Mouse (Mus musculus) skeletal muscle tissue, adult 2 months (tissue): ENCODE measurements around the gene Aph1a.
"Not testable (repeated sequence)": the region's sequence is repeated elsewhere in the genome, so short reads cannot be mapped to it uniquely, and the experiment has no call there.

ENCODE experiments used
- DNase-seq: peaks from one replicate; pipeline ENCODE4 v3.0.0-alpha.2; 2012; ENCODE audit warnings: low read depth, low spot score

Gene Aph1a

GRCm38 (mm10) chr3:95893606-95894316, at the start of gene Aph1a:
Gene Aph1a, plus strand, starts transcription at chr3:95893969.
- DNase-seq: peak; percentile 97

GRCm38 (mm10) chr3:95850611-95851010, 43.2 kb upstream of the Aph1a start:
- no peak for DNase-seq

- DNase-seq: no peak
These were observed 42.5 kb upstream of the Aph1a start for GRCm38 (mm10) chr3:95851317-95851716.

GRCm38 (mm10) chr3:95855502-95856089, 38.2 kb upstream of the Aph1a start, which contains the start of gene Prpf3:
Gene Prpf3, minus strand, starts transcription at chr3:95855885.
- DNase-seq: peak; percentile 92

- DNase-seq: no peak
These were observed 37.7 kb upstream of the Aph1a start for GRCm38 (mm10) chr3:95856115-95856514.

GRCm38 (mm10) chr3:95857050-95857449, 36.7 kb upstream of the Aph1a start:
- DNase-seq: not testable (repeated sequence)

- not testable (repeated sequence) for DNase-seq
These were observed 35.5 kb upstream of the Aph1a start for GRCm38 (mm10) chr3:95858278-95858677.

GRCm38 (mm10) chr3:95860323-95860722, 33.4 kb upstream of the Aph1a start:
- no peak for DNase-seq

- DNase-seq: no peak
These were observed 32.6 kb upstream of the Aph1a start for GRCm38 (mm10) chr3:95861216-95861615.

- DNase-seq: peak; percentile 68
These were observed 32.0 kb upstream of the Aph1a start for GRCm38 (mm10) chr3:95861796-95862195.

- no peak for DNase-seq
These were observed 30.2 kb upstream of the Aph1a start for GRCm38 (mm10) chr3:95863578-95863977.

GRCm38 (mm10) chr3:95865050-95865449, 28.7 kb upstream of the Aph1a start:
- DNase-seq: peak; percentile 80

GRCm38 (mm10) chr3:95865571-95865970, 28.2 kb upstream of the Aph1a start:
- DNase-seq: no peak

GRCm38 (mm10) chr3:95866071-95866470, 27.7 kb upstream of the Aph1a start:
- no peak for DNase-seq

- DNase-seq: no peak
These were observed 26.4 kb upstream of the Aph1a start for GRCm38 (mm10) chr3:95867408-95867807.

GRCm38 (mm10) chr3:95870976-95871375, 22.8 kb upstream of the Aph1a start:
- DNase-seq: no peak

- peak; percentile 91 for DNase-seq
These were observed 22.3 kb upstream of the Aph1a start, which contains the start of gene Mrps21 for GRCm38 (mm10) chr3:95871392-95871867. Gene Mrps21, minus strand, starts transcription at chr3:95871519.

GRCm38 (mm10) chr3:95872048-95872447, 21.7 kb upstream of the Aph1a start:
- no peak for DNase-seq

- no peak for DNase-seq
These were observed 14.7 kb upstream of the Aph1a start for GRCm38 (mm10) chr3:95879063-95879462.

- peak; percentile 99 for DNase-seq
These were observed 11.6 kb upstream of the Aph1a start, which contains the start of gene Ciart for GRCm38 (mm10) chr3:95881979-95882815. Gene Ciart, minus strand, starts transcription at chr3:95882251.

GRCm38 (mm10) chr3:95882816-95883425, 10.8 kb upstream of the Aph1a start:
- DNase-seq: peak; percentile 77

- no peak for DNase-seq
These were observed 9.4 kb upstream of the Aph1a start for GRCm38 (mm10) chr3:95884400-95884799.
